Mouse (Mus musculus) heart, postnatal 10 days (tissue): ENCODE measurements at regions not wholly inside any gene's neighbourhood (a gene's known extent, or its start where the extent isn't known, plus 50 kb on each side); places are given as distances from the start of the nearest gene placed in this dataset.

Experiments used
- DNase-seq, 2 experiments: peaks; one replicate each; pipeline ENCODE4 v3.0.0; 2021
- intact Hi-C: fragments of 180-260 bp; cut with DNase I; formaldehyde crosslinking; loops from one replicate; pipeline ENCODE4 v1.15.1; 2025

DNA sequence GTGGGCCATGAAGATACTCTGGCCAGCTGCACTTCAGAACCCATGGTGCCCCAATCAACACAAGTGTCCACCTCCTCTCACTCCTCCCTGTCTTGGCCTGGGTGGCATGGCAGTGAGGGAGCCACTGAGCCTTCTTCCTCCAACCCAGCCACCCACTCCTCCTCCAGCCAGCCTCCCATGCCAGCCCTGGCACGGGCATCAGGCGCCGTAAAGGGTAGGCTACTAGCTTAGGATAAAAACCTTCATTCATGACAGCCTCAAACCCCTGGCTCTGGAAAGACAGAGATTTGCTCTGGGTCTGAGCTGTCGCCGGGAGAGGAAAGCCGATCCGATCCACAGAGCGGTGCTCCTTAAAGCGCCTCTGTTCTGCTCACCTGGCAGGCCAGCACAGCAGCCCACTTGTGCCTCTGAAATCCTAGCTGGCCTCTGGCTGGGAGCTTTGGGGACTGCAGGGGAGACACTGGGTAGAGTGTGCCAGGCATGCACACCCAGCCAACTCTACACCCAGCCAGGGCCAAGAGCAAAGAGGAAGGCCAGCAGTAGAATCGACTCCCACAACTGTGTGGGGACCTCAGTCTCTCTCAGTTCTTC is 268.2 kb upstream of the Zmiz1 start:
- intact Hi-C loops = no loop called here
- no peak for DNase-seq

DNA sequence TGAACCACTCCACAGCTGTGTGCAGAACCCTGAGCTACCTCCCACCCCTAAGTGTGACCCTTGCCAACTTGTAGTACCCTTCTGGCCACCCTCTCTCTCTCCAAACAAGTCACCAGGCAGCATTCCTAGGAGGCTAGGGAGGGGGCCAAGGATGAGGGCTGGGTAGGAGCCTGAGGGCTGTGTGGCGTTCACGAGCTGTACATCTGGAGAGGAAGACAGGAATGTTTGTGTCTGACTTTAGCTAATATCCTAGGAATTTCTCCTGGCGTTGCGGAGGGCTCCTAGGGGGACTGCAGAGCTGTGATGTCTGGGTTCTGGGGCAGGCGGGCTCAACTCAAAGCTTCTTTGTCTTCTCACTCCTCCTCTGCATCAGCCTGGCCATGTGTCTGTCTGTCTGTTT is 262.2 kb upstream of the Zmiz1 start:
- no peak for DNase-seq
- intact Hi-C loops = no loop called here

DNA sequence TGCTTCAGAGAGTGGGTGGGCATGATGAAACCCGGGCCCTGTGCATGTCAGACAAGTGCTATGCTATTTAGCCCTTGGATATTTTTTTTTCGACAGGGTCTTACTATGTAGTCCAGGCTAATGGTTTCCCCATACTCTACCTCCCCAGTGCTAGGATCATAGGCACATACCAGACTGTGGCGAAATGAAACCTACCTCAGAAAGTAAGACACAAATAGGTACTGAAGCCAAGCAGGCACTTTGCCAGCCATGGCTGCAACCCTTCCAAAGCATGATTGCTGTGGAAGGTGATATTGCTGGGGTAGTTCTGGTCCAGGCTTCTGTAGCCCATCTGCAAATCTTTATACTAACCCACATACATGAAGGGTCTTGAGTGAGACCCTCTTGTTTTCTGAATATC is 259.1 kb upstream of the Zmiz1 start:
- intact Hi-C loops = loop anchor here (5.0 to 10.0 kb wide), 2 partner anchors 83 to 365 kb away; no protein-coding TSS in a partner anchor
- DNase-seq = peak in 1 of 2 experiments; percentile 45

DNA sequence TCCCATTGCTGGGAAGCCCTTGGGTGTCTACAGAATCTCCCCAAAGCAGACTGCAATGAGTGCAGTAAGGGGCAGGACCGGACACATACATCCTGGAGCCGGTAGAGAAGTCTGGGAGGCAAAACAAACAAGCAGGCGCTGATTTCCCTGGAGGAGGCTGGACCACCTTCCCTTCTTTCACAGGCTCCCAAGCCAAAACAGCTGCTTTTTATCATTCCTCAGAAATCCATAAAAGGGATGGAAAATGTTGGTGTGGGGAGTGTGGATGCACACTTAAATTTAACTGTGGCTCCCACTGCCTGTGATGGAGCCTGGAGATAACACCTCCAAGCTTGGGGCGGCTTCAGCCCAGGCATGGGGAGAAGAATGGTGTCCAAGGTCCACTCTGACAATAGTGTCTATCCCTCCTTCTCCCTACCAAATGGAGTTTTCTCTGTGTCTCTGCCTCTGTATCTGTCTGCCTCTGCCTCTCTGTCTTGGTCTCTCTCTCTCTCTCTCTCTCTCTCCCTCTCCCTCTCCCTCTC is 258.3 kb upstream of the Zmiz1 start:
- intact Hi-C loops = loop anchor here (5.0 to 10.0 kb wide), 2 partner anchors 83 to 364 kb away; no protein-coding TSS in a partner anchor
- DNase-seq = peak in 1 of 2 experiments; percentile 27

DNA sequence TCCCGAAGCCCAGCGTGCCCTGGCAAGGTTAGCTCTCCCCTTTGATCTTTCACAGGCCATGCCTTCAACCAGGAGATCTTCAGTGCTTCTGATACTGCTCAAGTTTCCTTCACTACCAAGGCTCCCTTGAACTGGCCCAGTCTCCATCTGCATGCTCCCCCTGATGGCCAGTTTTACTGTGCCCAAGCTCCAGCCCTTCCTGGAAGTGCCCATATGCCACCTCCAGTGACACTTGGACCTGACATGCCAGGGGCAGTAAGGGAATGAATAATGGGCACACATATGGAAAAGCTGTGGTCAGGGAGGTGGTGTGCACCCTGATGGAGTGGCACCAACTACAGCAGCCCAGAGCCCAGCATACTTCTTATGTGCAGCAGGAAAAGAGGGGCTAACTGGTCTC is 256.7 kb upstream of the Zmiz1 start:
- intact Hi-C loops = loop anchor here (5.0 to 10.0 kb wide), 2 partner anchors 85 to 362 kb away; no protein-coding TSS in a partner anchor

DNA sequence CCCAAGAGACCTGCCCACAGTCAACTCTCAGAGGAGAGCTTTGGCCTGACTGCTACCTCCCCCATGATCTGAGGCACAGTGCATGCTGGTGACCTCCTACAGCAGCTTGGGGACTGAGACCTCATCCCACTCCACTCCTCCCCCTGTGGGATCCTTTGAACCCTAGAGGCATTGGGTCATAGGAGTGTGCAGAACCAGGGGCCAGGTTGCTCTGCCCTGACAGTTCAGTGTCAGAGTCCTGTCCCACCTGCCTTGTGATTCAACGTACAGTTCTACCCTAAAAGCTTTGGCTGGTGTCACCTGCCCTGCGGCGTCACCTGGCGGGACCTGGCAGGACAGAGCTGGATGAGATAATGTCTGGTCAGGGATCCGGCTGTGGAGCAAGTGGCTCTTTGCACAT is 254.9 kb upstream of the Zmiz1 start:
- intact Hi-C loops = loop anchor here (5.0 to 10.0 kb wide), 2 partner anchors 87 to 361 kb away; no protein-coding TSS in a partner anchor
- no peak for DNase-seq

More for the DNA sequence above, 256.7 kb upstream of the Zmiz1 start:
- no peak for DNase-seq

DNA sequence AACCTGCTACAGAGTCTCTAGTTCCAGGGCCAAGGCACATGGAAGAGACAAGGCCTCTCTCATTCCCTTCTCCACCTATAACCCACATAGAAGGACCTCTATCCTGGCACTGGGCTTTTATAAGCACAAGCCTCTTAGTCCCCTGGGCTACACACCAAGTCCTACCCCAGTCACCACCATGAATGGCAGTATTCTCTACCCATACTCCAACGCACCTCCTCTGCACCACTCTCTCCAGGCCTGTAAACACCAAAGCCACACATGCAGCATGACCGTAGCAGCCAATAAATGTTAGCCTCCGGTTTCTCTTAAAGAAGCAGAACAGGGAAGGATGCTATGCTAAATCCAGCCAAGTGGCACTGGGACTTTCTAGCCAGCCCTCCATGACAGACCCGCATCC is 252.1 kb upstream of the Zmiz1 start:
- intact Hi-C loops = loop anchor here (10.0 kb wide), 1 partner anchor 358 kb away; no protein-coding TSS in a partner anchor
- DNase-seq = no peak

DNA sequence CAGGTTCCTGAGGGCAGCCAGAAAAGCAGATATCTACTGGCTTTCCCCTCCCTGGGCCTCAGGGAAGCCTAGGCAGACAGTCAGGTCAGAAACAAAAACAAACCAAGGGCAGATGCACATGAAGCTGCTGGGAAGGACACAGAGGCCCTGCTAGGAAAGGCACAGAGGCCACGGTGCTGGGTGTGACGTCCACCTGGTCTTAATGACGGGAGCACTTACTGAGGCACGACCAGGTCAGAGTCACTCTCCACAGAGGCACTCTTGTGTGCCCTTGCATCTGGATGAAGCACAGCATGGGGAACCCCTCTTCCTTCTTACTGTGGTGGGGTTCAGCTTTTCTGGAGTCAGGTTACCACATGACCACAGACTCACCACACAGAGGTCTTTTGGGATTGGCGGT is 251.6 kb upstream of the Zmiz1 start:
- DNase-seq = no peak
- intact Hi-C loops = loop anchor here (10.0 kb wide), 1 partner anchor 357 kb away; no protein-coding TSS in a partner anchor

DNA sequence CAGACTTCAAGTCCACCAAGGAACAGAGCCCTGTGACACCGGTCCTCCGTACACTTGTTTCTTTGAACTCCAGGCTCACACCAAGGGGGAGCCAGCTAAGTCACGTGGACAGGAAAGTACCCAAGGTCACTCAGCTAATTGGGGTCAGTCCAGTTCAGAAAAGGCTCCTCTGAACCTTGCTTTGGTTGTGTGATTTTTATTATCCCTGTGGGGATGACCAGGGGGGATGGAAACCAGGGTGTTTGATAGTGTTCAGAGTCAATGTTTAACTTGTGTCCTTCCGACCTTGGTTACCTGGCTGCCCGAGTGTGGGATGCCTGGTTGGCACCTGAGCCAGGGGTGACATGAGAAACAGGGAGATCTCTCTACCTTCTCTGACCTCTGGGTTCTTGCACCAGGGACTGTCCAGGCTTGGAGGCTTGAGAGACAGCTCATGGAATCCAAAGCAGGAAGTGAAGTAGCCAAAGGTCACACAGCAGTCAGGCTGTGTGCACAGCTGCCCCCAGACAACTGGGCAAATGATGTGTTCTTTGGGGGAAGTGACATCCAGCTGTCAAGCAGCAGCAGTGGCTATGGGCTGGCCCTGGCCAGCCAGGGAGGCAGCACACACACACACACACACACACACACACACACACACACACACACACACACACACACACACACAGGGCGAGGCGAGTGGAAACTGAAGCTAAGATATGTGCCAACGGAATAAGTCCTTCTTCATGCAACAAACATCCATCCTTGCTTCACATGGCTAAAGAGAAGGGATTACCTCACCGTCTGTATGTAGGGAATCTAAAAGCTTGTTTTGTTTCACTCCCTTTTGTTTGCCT is 250.5 kb upstream of the Zmiz1 start:
- intact Hi-C loops = loop anchor here (10.0 kb wide), 1 partner anchor 356 kb away; no protein-coding TSS in a partner anchor

DNA sequence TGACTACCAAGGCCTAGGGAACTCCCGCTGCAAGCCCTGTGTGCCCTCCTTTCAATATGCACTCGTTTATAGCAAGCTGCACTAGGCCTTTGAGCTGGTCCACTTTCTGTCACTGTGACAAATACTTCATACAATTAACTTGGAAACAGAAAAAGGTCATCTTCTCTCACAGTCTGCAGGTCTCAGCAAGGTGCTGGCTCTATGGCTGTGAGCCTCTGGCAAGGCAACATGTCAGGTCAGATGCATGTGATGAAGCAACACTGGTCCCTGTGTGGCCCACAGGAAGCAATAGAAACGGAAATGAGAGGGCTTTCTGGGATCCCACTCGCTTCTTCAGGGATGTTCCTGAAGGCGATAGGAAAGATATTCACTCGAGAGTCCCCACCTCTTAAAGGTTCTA is 245.9 kb upstream of the Zmiz1 start:
- DNase-seq = no peak

More for the DNA sequence above, 250.5 kb upstream of the Zmiz1 start:
- DNase-seq = peak; percentile 40 to 56

DNA sequence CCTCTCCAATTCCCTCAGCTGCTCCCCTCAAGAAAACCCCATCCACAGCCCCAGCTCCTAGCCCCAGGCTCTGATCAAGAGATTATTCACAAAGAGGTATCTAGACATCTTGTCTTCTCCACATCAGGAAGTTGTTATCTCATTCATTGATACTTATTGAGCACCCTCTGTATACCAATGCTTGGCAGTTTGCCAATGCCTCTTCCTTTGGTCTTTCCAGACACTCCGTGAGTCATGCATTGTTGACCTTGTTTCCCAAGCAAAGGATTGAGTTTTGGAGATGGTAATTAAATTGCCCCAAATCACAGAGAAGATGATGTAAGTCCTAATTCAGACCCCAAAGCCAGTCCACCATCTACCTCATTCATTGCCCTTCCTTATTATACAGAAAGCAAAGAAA is 235.9 kb upstream of the Zmiz1 start:
- intact Hi-C loops = no loop called here
- DNase-seq = no peak

More for the DNA sequence above, 245.9 kb upstream of the Zmiz1 start:
- intact Hi-C loops = no loop called here

DNA sequence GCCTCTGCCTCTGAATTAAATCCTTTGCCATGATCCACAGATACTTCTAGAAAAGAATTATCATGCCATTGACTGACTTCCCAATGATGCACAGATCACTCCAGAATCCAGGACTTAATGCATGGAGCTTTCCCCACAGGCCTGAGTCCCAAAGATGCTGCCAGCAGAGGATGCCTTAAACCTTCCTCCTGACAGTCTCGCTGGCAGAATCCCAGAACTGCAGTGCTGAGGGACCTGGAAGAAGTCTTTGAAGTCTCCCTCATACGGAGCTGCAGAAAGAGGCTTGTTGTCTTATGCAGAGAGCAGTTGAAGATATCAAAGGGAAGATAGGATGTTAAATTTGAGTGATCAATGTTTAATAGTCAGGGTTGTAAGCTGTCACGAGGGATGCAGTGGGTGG is 233.8 kb upstream of the Zmiz1 start:
- no peak for DNase-seq
- intact Hi-C loops = no loop called here

DNA sequence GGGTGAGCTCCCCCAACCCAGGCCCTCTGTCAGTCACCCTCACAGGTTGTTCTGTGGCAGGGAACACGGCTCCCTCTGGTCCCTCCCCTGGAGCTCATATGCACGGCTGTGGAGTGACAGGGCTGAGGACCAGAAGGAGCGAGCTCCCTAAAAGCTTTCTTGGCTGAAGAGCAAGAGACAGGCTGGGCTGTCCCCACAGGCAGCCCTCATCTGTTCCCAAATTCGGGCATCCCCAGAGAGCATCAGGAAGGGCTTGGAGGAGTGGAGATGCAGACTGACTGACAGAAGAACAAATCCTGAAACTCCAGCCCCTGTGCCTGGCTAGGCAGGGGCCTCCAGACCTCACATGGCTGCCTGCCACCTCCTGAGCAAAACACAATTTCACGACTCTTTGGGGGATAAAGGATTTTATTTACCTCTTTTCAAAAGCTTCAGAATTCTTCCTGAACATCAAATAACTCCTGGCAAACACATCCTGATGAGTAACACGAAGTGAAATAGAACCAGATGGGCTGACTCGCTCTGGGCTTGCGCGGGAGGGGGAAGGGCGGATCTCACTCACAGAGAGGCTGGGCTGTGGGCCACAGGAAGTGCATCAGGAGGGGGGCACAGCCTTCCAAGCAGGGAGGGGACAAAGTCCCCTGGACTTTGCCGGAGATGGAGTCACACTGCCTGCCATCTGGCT is 232.7 kb upstream of the Zmiz1 start:
- intact Hi-C loops = no loop called here
- DNase-seq = peak; percentile 91

DNA sequence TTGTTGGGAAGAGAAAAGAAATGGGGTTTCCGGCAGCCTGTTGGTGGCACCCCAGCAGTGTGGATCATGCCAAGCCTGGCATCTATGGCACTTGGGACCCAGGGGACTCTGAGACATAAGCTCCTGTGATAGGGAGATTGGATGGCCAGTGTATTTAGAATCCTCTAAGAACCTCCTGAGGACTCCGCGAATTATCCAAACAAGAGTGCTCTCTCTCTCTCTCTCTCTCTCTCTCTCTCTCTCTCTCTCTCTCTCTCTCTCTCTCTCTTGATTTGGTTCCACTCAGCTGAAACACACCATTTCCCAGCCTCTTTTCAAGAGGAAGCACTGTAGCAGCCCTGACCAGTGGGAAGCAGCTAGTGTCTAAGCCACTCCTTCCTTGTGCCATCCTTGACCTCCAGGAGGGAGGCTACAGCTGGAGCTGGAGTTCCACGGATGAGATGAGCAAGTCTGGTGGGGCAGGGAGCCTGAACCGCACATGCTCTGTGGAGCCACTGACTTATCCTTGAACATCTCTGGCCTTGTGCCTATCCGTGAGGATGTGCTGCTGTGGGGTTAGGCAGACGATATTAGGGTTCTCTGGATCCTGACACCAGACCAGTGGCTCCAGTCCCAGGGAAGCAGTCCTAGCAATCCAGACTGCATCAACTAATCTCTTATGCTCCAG is 232.0 kb upstream of the Zmiz1 start:
- intact Hi-C loops = no loop called here
- DNase-seq = peak in 1 of 2 experiments; percentile 24

DNA sequence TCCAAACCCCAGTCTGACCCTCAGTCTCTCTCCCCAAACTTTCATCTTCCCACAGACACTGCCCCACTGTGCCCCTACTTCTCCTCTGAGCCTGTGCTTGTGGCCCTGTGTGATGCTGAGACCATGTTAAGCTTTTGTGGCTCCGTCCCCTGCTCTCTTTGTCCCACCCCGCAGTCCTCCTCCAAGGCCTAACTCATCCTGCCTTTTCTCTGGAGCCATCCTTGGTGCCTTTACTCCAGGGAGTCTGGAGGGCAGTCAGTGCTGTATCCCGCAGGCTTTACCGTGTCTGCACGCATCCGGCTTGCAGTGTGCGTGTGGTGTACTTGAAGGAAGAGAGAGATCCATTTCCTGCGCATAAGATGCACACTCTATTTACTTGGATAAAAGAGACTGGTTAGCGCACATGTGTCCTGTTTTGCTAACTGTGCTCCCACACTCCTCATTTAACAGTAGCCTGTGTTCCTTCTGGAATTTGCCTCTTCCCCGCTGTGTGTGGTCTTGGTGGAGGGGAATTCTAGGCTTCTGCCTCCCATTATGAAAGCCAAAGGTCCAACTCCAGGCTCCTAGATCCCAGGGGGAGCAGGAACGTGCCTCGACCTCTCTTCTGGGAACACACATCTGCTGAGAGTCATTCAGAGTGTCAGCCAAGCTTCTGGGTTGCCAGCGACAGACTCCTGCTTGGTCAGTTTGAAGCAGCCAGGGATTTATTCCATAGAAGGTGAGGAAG is 230.5 kb upstream of the Zmiz1 start:
- intact Hi-C loops = no loop called here
- DNase-seq = peak; percentile 38

DNA sequence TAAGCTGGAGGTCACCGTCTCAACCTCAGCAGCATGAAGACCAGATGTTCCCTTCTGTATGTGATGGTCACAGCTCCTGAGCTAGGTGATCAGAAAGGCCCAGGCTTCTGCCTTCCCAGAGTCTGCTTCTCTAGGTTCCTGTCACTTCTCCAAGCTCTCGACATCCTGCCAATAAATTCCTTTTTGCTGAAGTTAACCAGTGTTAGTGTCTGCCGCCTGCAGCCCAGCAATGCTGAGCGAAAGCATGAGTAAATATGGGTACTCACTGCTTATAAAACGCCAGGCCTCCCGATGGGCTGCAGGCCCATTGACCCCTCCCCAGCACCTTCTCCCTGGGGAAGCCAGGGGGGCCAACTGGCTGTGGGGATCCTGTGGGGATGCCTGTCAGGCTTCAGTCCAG is 229.4 kb upstream of the Zmiz1 start:
- peak; percentile 72 to 73 for DNase-seq
- intact Hi-C loops = no loop called here

DNA sequence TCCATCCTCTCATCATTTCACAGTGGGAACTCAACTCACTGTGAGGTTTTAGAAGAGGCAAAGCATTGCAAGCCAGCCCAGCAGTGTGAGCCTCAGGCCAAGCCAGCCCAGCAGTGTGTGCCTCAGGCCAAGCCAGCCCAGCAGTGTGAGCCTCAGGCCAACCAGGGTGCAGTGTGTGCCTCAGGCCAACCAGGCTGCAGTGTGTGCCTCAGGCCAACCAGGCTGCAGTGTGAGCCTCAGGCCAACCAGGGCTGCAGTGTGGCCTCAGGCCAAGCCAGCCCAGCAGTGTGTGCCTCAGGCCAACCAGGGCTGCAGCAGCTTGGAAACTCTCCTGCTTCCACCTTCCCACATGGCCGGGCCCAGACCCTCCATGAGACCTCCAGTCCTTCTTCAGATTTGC is 227.1 kb upstream of the Zmiz1 start:
- DNase-seq = peak; percentile 60 to 75
- intact Hi-C loops = loop anchor here (5.0 kb wide), 1 partner anchor 225 kb away; the partner anchor contains the start of gene Zmiz1

DNA sequence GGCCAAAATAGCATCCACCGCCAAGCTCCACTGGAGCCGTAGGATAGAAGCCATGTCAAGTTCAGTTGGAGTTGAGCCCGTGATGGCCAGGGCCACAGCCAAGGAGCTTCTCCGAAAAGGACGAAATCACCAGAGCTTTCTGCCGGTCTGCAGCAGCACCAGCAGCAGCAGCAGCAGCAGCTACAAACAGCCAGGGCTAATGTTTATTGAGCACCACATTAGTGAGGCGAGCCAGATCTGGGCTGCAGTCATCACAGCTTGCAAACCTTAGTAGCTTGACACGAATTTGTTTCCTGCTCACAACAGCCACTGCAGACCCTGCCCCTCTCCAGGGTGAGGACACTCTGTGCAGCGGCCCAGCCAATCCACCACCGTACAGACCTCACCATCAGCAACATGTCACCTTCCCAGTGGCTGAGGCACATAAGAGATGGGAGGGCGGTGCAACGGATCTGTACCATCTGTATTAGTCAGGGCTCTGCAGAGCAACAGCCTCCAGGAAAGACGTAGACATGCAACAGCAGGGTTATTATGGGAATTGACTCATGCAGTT is 222.5 kb upstream of the Zmiz1 start:
- intact Hi-C loops = loop anchor here (5.0 kb wide), 1 partner anchor 104 kb away; no protein-coding TSS in a partner anchor
- DNase-seq = peak; percentile 58 to 61

DNA sequence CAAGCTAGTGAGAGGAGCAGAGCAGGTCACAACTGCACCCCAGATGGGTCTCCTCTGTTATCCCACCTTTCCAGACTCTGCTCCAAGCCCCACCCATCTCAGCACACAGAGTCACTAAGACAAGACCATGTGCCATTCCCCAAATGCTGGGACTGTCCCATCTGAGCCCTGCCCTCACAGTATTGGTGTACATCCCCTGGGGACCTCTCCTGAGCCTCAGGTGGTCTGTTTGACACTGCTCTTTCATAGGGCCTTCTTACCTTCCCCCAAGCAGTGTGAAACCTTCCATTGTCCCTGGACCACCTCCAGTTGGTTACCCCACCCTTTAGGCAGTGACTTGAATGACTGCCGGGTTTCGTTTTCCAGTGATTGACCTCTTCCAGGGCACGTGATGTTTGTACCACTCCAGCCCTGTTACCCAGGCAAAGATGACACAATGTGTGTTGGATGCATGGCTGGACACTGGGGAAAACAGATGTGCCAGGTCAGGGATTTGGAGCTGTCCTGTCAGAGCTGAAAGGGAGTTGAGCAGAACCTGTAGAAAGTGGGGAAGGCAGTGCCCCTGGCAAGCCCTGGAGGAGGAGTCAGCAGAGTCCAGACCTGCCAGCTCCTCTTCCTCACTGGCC is 219.5 kb upstream of the Zmiz1 start:
- intact Hi-C loops = loop anchor here (5.0 kb wide), 1 partner anchor 107 kb away; no protein-coding TSS in a partner anchor
- DNase-seq = no peak
